Mouse (Mus musculus) neural tube, embryonic 13.5 days (tissue): ENCODE measurements around the gene Csnk2b. TPM values are rescaled to one million over a fixed set of nuclear protein-coding genes. Genes with fewer than 3 reads are reported as not detected.
A peak's percentile ranks its signal among the peaks of the same experiment; 100 is the strongest.

Source experiments
- ATAC-seq: fragments of 200-750 bp; cut with Nextera tagmentation; 2 replicates; pipeline ENCODE4 v1.8.0; 2017; ENCODE audit warnings: low read depth, mild to moderate bottlenecking, moderate TSS enrichment, moderate library complexity
- H3K27ac ChIP-seq: fragments of 300-500 bp; sonication (generic); replicated peaks from 2 replicates; pipeline ENCODE4 v1.5.1; 2015; ENCODE audit warnings: moderate library complexity, mild to moderate bottlenecking, inconsistent platforms
- H3K27me3 ChIP-seq: fragments of 300-500 bp; sonication (generic); 2 replicates; pipeline ENCODE4 v1.6.1; 2015; ENCODE audit warnings: mild to moderate bottlenecking, inconsistent platforms
- H3K36me3 ChIP-seq: fragments of 300-500 bp; sonication (generic); 2 replicates; pipeline ENCODE4 v1.6.1; 2015; ENCODE audit warnings: mild to moderate bottlenecking, inconsistent platforms
- H3K4me1 ChIP-seq: fragments of 300-500 bp; sonication (generic); replicated peaks from 2 replicates; pipeline ENCODE4 v1.6.1; 2015; ENCODE audit warnings: inconsistent platforms
- H3K4me2 ChIP-seq: fragments of 300-500 bp; sonication (generic); 2 replicates; pipeline ENCODE4 v1.6.1; 2015; ENCODE audit warnings: inconsistent platforms, mild to moderate bottlenecking, moderate library complexity
- H3K4me3 ChIP-seq: fragments of 300-500 bp; sonication (generic); 2 replicates; pipeline ENCODE4 v1.5.1; 2015; ENCODE audit warnings: mild to moderate bottlenecking, inconsistent platforms
- H3K9ac ChIP-seq: fragments of 300-500 bp; sonication (generic); 2 replicates; pipeline ENCODE4 v1.6.1; 2015; ENCODE audit warnings: moderate library complexity, mild to moderate bottlenecking, inconsistent platforms
- H3K9me3 ChIP-seq: fragments of 300-500 bp; sonication (generic); 2 replicates; pipeline ENCODE4 v1.6.1; 2016; ENCODE audit warnings: inconsistent platforms
- WGBS: fragments of 180-500 bp; shearing (Covaris S2); methylation state at CpG from one replicate; pipeline ENCODE4 v1.1.7; 2015; 5-methylcytosine and 5-hydroxymethylcytosine counted together
- polyA plus RNA-seq: library from polyadenylated mRNA; unstranded; fragments of >200 nt; fragmentation: Nextera tagmentation; extraction: Ambion mirVana; gene quantifications from 2 replicates; pipeline ENCODE4 v1.2.1, GENCODE M21; 2015

The Csnk2b gene
- polyA plus RNA-seq, 1 experiment from 2014 or later = 339 TPM

DNA sequence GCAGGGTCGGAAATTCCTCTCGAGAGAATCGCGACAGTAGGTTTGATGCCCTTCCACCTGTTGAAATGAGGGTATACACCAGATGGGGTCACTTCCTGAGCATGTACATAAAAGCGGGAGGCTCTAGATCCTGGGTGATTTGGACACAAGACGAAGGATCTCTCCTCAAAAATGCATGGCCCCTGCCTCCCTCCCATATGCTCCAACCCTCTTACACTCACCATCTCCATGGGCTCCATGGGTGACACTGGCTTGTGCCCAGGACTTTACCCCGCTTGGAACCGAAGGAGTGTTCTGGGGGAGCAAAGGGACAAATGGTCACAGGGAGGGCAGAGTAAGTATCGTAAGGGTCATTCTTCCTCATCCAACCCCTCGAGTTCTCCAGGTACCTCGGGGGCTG is 39.6 kb upstream of the Csnk2b start:
- peaks cover 35% of the 10 kb centered on the region for H3K4me1 ChIP-seq
- no peaks in the 10 kb centered on the region for H3K27me3 ChIP-seq
- 73% methylated on average over 11 of the region's 11 CpGs for WGBS
- ATAC-seq = no peak
- H3K9ac ChIP-seq = peak overlapping the region; percentile 100; the same call in 1 of the 2 replicates
- H3K36me3 ChIP-seq = peaks cover 61% of the 10 kb centered on the region
- no peaks in the 10 kb centered on the region for H3K9me3 ChIP-seq
- H3K4me3 ChIP-seq = peak overlapping the region; percentile 99; the same call in 1 of the 2 replicates
- no peak overlapping the region for H3K27ac ChIP-seq
- H3K4me2 ChIP-seq = peak overlapping the region; percentile 100; the same call in 1 of the 2 replicates

DNA sequence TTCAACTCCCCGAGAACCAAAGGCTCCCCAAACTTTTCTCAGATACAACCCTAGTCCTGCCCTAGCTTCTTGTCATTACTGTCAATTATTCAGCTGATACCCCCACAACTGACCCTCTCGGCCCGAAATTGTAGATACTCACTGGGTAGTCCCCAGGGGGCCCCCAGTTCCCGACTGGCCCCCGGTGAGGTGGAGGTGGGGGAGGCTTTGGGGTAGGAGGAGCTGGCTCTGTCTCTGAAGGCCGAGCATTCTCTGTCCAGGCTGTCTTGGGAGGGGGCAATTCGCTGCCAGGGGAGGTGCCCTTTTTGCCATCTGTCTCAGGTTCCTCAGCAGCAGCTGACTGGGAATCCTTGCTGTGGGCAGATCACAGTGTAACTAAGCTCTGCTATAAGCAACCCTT is 37.8 kb upstream of the Csnk2b start:
- H3K9me3 ChIP-seq = no peaks in the 10 kb centered on the region
- WGBS = 81% methylated on average over 7 of the region's 7 CpGs

DNA sequence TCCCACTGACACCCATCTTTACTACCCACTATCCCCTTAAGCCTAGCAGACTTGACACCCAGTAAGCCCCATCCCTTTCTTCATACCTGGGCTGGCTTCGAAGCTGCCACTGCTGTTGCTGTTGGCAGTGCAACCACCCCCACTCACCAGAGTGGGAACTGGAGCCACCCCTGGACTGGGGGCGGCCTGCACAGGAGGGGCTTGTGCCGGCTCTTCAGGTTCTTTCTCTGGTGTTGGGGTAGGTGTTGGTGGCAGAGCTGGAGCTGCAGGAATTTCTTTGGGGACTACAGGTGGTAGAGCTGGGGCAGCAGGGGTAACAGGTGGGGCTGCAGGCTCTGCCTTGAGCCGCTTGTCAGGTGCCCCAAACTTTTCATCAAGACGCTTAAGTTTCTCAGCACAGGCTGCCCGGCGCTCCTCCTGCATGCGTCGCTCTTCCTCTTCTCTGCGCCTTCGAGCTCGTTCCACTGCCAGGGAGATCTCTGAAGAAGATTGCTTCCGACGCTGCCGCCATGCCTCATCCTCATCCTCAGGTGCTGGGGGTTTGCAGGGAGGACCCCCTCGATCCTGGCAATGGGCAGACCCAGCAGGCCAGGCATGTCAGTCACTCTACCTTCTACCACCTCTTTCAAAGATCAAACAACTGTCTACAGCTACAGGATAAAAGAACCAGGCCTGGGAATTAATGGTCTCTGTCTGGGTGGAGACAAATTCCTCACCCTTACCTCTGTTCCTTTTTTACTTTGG is 37.2 kb upstream of the Csnk2b start:
- peaks cover 85% of the 10 kb centered on the region for H3K36me3 ChIP-seq
- H3K9me3 ChIP-seq = no peaks in the 10 kb centered on the region
- no peak overlapping the region for H3K27ac ChIP-seq
- no peak for ATAC-seq
- H3K27me3 ChIP-seq = no peaks in the 10 kb centered on the region
- peaks cover 28% of the 10 kb centered on the region for H3K4me1 ChIP-seq
- no peak overlapping the region for H3K9ac ChIP-seq
- H3K4me2 ChIP-seq = no peak overlapping the region
- WGBS = 95% methylated on average over 16 of the region's 16 CpGs
- no peak overlapping the region for H3K4me3 ChIP-seq

More for the DNA sequence above, 37.8 kb upstream of the Csnk2b start:
- no peaks in the 10 kb centered on the region for H3K27me3 ChIP-seq
- H3K9ac ChIP-seq = no peak overlapping the region
- H3K36me3 ChIP-seq = peaks cover 78% of the 10 kb centered on the region
- no peak overlapping the region for H3K4me3 ChIP-seq
- peaks cover 28% of the 10 kb centered on the region for H3K4me1 ChIP-seq
- no peak overlapping the region for H3K4me2 ChIP-seq
- H3K27ac ChIP-seq = no peak overlapping the region
- no peak for ATAC-seq

DNA sequence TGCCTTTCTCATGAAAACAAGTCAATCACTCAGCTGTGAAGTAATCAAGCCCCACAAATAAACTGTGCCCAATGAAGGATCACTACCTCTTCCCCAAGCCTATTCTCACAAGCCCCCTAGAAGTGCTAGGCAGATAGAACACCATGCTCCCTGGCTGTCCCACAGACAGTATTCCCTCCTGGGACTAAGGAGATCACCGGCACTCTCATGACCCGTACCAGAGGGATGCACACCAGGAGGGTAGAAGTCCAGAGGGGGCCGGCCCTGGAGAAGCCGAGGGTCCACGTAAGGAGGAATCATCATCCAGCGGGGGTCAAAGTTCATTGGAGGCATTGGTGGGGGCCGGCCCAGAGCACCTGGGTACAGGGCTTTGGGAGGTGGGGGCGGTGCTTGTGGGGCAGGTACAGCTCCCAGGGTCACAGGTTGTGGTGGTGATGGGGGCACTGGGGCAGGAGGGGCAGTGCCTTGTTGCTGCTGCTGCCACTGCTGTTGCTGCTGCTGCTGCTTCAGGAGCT is 35.9 kb upstream of the Csnk2b start:
- H3K27me3 ChIP-seq = no peaks in the 10 kb centered on the region
- 90% methylated on average over 8 of the region's 8 CpGs for WGBS
- H3K36me3 ChIP-seq = peaks cover 98% of the 10 kb centered on the region
- no peak for ATAC-seq
- H3K4me1 ChIP-seq = peaks cover 19% of the 10 kb centered on the region
- H3K9me3 ChIP-seq = no peaks in the 10 kb centered on the region
- H3K4me2 ChIP-seq = no peak overlapping the region
- no peak overlapping the region for H3K4me3 ChIP-seq
- H3K27ac ChIP-seq = no peak overlapping the region
- H3K9ac ChIP-seq = no peak overlapping the region

DNA sequence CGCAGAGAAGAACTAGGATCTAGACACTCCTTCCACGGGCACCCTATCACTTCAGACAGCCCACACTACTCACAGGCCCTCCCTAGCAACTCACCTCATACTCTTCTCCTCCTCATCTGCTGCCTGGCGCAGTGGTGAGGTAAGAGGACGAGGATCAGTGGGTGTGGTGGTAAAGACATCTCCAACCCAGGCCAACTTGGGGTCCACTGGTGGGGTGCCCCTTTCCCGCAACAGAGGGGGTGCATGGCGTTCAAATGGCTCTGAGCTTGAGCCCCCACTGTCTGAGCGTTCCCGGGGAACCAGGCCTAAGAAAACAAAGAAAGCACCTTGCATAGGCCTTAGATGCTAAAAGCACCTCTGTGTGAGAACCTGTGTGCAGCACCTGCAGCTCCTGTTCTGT is 35.4 kb upstream of the Csnk2b start:
- Histone ChIP-seq H3K4me3 (no peak overlapping the region), H3K4me2 (no peak overlapping the region), H3K36me3 (peaks cover 100% of the 10 kb centered on the region), H3K4me1 (peaks cover 15% of the 10 kb centered on the region), H3K27me3 (no peaks in the 10 kb centered on the region), H3K9me3 (no peaks in the 10 kb centered on the region), H3K27ac (no peak overlapping the region), H3K9ac (no peak overlapping the region)
- WGBS = 96% methylated on average over 8 of the region's 8 CpGs
- ATAC-seq = no peak

DNA sequence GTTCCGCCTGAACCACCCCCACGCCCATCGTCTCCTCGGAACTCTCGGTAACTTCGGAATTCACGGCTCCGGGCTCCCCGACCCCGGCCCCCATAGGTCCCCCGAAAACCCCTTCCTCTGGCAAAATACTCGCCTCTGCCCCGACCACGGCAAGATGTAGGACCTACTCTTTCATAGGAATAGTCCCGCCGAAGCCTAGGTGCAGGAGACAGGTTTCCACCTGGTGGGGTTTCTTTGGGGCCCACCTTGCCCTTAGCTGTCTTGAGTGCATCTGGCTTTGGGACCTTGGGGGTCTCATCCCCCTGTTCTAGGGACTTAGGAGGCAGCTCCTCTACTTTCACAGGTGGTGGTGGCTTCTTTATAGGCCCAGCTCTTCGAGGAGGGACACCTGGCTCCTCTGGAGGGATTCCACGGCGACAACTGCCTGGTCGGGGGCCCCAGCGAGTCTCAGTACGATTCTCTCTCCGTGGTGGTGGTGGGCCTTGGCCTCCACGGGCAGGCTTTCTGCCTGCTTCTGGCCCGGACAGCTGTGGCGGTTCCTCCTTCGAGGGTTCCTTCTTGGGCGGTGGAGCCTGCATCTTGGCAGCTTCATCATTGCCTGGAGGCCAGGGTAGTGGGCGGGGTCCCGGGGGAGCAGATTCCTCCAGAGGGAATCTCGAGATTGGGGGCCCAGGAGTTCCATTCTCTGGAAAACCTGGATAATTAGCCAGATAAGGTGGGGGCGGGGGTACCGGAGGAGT is 34.8 kb upstream of the Csnk2b start:
- WGBS = 92% methylated on average over 33 of the region's 33 CpGs
- H3K27ac ChIP-seq = no peak overlapping the region
- peaks cover 8% of the 10 kb centered on the region for H3K4me1 ChIP-seq
- no peak overlapping the region for H3K9ac ChIP-seq
- H3K4me3 ChIP-seq = no peak overlapping the region
- H3K4me2 ChIP-seq = no peak overlapping the region
- H3K27me3 ChIP-seq = no peaks in the 10 kb centered on the region
- peaks cover 99% of the 10 kb centered on the region for H3K36me3 ChIP-seq
- no peaks in the 10 kb centered on the region for H3K9me3 ChIP-seq
- no peak for ATAC-seq

DNA sequence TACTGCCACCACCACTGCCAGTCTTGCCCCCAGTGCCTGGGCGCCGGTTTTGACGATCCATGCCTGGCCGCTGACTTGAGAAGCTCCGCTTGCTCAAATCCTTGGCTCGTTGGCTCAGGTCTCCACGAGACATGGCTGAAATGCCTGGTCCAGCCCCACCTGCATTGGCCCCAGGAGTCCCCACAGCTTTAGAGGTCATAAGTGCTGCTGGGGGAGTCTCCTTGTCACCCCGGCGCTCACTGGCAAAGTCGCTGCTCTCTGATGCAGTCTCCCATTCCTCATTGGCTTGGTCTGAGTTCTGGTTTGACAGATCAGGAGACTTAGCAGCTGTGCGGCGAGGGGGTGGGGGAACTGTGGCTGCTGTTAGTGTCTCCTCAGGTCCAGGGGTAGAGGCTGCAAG is 33.6 kb upstream of the Csnk2b start:
- Histone ChIP-seq H3K27ac (no peak overlapping the region), H3K9me3 (no peaks in the 10 kb centered on the region), H3K4me2 (no peak overlapping the region), H3K27me3 (no peaks in the 10 kb centered on the region), H3K4me3 (no peak overlapping the region), H3K36me3 (peaks cover 97% of the 10 kb centered on the region), H3K9ac (no peak overlapping the region), H3K4me1 (no peaks in the 10 kb centered on the region)
- ATAC-seq = no peak
- WGBS = 94% methylated on average over 12 of the region's 12 CpGs

DNA sequence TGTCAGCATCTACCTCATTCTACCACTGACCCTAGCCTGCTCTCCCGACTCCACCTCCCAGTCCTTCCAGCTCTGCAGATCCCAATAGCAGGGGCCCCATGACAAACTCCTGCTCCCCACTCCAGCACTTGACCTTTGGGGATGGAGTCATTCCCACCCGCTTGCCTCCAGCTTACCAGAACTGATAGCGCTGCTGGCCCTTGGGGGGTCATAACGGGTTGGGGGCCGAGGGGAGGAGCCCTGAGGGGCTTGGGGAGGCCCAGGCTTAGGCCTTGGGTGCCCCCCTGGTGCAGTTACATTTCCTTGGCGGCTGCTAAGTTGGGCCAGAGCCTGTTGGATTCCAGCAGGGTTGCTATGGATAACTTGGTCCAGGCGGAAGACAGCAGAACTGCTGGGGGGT is 32.8 kb upstream of the Csnk2b start:
- Histone ChIP-seq H3K27ac (no peak overlapping the region), H3K36me3 (peaks cover 97% of the 10 kb centered on the region), H3K9ac (no peak overlapping the region), H3K4me2 (no peak overlapping the region), H3K27me3 (no peaks in the 10 kb centered on the region), H3K4me1 (no peaks in the 10 kb centered on the region), H3K9me3 (no peaks in the 10 kb centered on the region), H3K4me3 (no peak overlapping the region)
- 81% methylated on average over 7 of the region's 7 CpGs for WGBS
- ATAC-seq = no peak

DNA sequence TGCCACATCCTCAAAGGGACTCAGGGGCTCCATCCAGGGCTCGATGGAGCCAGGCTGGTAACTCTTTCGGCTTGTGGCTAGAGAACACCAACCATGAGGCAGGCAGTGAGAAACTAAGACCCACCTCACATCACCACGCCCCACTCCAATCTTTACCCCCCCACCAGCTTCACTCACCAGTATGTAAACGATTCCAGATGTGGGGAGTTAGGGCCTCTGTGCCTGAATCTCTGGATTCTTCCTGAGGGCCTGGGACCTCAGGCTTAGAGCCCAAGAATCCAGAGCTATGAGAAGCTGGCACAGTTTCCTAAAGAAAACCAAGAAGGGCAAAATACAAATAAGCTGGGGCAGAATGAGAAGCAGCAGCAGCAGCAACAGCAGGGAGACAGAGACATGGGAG is 32.1 kb upstream of the Csnk2b start:
- ATAC-seq = no peak
- 92% methylated on average over 4 of the region's 4 CpGs for WGBS
- H3K36me3 ChIP-seq = peaks cover 97% of the 10 kb centered on the region

DNA sequence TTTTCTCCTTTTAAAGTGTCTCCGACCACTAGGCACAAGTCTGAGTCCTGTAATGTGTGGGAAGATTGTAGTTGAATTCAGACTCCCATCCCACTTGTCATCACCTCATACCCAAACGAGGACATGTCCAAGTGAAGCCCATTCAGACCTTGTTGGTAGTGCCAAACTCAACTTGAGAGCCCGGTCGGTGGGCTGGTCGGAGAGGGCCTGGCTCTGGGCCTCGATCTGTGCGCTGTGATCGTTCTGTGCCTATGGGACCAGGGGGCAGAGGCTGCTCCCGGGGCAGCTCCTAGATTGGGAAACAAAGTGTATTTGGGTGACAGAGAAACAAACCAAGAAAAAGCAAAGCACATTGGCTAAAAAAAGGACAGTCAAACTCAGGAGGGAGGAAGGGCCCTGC is 31.2 kb upstream of the Csnk2b start:
- Histone ChIP-seq H3K4me3 (no peak overlapping the region), H3K4me2 (no peak overlapping the region), H3K36me3 (peaks cover 97% of the 10 kb centered on the region), H3K9me3 (no peaks in the 10 kb centered on the region), H3K27me3 (no peaks in the 10 kb centered on the region), H3K9ac (no peak overlapping the region), H3K27ac (no peak overlapping the region), H3K4me1 (no peaks in the 10 kb centered on the region)
- no peak for ATAC-seq
- 91% methylated on average over 9 of the region's 9 CpGs for WGBS

More for the DNA sequence above, 32.1 kb upstream of the Csnk2b start:
- Histone ChIP-seq H3K9me3 (no peaks in the 10 kb centered on the region), H3K27ac (no peak overlapping the region), H3K4me2 (no peak overlapping the region), H3K9ac (no peak overlapping the region), H3K4me1 (no peaks in the 10 kb centered on the region), H3K27me3 (no peaks in the 10 kb centered on the region), H3K4me3 (no peak overlapping the region)

DNA sequence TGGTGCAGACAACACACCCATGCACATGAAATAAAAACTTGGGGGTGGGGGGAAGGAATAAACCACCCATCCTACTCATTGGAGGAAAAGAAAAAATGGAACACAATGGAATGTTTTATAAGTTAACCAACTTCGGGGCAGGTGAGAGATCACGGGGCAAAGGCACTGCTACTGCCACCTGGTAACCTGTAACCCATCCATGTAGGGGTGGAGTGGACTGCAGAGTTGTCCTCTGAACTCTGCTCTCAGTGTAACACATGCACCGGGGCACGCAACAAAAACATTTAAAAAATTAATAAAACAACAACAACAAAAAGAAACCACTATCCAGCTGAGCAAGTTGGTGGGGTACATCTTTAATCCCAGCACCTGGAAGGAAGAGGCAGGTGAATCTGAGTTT is 30.3 kb upstream of the Csnk2b start:
- ATAC-seq = no peak
- H3K9me3 ChIP-seq = no peaks in the 10 kb centered on the region
- no peak overlapping the region for H3K27ac ChIP-seq
- peaks cover 97% of the 10 kb centered on the region for H3K36me3 ChIP-seq
- H3K4me3 ChIP-seq = no peak overlapping the region
- no peaks in the 10 kb centered on the region for H3K27me3 ChIP-seq
- H3K9ac ChIP-seq = no peak overlapping the region
- 97% methylated on average over 4 of the region's 4 CpGs for WGBS
- H3K4me2 ChIP-seq = no peak overlapping the region
- no peaks in the 10 kb centered on the region for H3K4me1 ChIP-seq

DNA sequence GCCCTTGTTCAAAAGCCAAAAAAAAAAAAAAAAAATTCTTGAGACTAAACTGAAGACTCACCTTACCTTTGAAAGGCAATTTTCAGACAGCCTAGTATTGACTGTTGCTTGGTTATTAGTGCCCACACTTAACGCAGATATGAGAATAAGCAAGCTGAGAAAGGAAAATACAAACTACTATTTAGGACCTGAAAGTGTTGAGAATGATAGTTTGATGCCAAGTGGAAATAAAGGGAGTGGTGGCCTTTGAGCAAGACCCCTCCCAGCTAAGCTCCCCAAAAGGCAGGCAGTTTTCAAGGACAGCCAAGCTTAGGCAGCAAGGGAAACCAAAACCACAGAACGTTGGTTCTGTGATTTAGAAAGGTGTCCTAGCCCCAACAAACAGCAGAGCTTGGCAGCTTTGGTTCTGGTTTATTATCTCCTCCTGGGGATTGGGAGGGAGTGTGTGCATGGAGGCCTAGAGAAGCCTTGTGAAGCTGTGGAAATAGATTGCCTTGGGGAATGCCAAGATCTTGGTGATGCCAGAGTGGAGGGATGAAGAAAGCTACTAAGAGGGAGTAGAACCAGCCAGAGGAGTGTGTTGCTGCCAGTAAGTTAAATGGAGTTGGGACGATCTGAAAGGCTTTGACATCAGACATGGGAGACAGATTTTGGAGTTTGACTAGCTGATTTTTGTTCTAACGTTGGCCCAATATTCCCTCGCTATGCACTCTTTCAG is 26.2 kb upstream of the Csnk2b start:
- Histone ChIP-seq H3K4me1 (no peaks in the 10 kb centered on the region), H3K9ac (no peak overlapping the region), H3K4me2 (no peak overlapping the region), H3K27ac (peak overlapping the region; percentile 49), H3K36me3 (peaks cover 97% of the 10 kb centered on the region), H3K27me3 (no peaks in the 10 kb centered on the region), H3K9me3 (no peaks in the 10 kb centered on the region), H3K4me3 (no peak overlapping the region)
- ATAC-seq = no peak
- 66% methylated on average over 5 of the region's 5 CpGs for WGBS
